Mouse (Mus musculus) C2C12 (cell line): ENCODE measurements around the gene Stk17b. TPM values are rescaled to one million over a fixed set of nuclear protein-coding genes. Genes with fewer than 3 reads are reported as not detected.
"Not testable (repeated sequence)": the region's sequence is repeated elsewhere in the genome, so short reads cannot be mapped to it uniquely, and the experiment has no call there.

Experiments used
- H3K27me3 ChIP-seq: one replicate; pipeline ENCODE4 v1.6.1; 2011; ENCODE audit not compliant: control insufficient read depth, insufficient read depth, insufficient read length
- H3K36me3 ChIP-seq: one replicate; pipeline ENCODE4 v1.6.1; 2011; ENCODE audit not compliant: control insufficient read depth, insufficient read depth
- H3K4me3 ChIP-seq: one replicate; pipeline ENCODE4 v1.5.1; 2011; ENCODE audit warnings: mild to moderate bottlenecking, control low read depth; ENCODE audit not compliant: poor library complexity, insufficient read depth, severe bottlenecking
- H3K79me2 ChIP-seq: one replicate; pipeline ENCODE4 v1.6.1; 2011; ENCODE audit not compliant: control insufficient read depth, insufficient read depth
- H3K79me3 ChIP-seq: one replicate; pipeline ENCODE4 v1.6.1; 2011; ENCODE audit warnings: low read depth, control low read depth
- H3ac ChIP-seq: one replicate; pipeline ENCODE3; 2011; ENCODE audit warnings: low read depth; ENCODE audit not compliant: control insufficient read depth, insufficient read length
- CEBPB ChIP-seq: IDR thresholded peaks from one replicate; pipeline ENCODE4 v1.6.1; 2011; ENCODE audit warnings: low read depth, mild to moderate bottlenecking, control low read depth, moderate library complexity
- CTCF ChIP-seq: IDR thresholded peaks from one replicate; pipeline ENCODE4 v1.5.1; 2011; ENCODE audit not compliant: control insufficient read depth, insufficient read depth, insufficient read length
- FOSL1 ChIP-seq: IDR thresholded peaks from one replicate; pipeline ENCODE4 v1.8.0; 2011; ENCODE audit warnings: mild to moderate bottlenecking, low read length; ENCODE audit not compliant: poor library complexity, insufficient read depth, severe bottlenecking
- MAX ChIP-seq: IDR thresholded peaks from one replicate; pipeline ENCODE4 v1.6.1; 2011; ENCODE audit warnings: mild to moderate bottlenecking, control low read depth
- MYOD1 ChIP-seq: IDR thresholded peaks from one replicate; pipeline ENCODE4 v1.6.1; 2011; ENCODE audit warnings: low read depth; ENCODE audit not compliant: control insufficient read depth, insufficient read length
- MYOG ChIP-seq: IDR thresholded peaks from one replicate; pipeline ENCODE4 v1.6.1; 2011; ENCODE audit not compliant: control insufficient read depth, insufficient read length; ENCODE audit errors: extremely low read depth
- USF1 ChIP-seq: IDR thresholded peaks from one replicate; pipeline ENCODE4 v1.6.1; 2011; ENCODE audit warnings: low read depth, mild to moderate bottlenecking, control low read depth, moderate library complexity
- polyA plus RNA-seq: library from polyadenylated mRNA; unstranded; fragments of >200 nt; fragmentation: generic; extraction: Trizol; gene quantifications from one replicate; pipeline ENCODE4 v1.2.1, GENCODE M21; 2012; ENCODE audit warnings: missing spikeins

Stk17b gene
- polyA plus RNA-seq, 1 experiment = 7.3 TPM

DNA sequence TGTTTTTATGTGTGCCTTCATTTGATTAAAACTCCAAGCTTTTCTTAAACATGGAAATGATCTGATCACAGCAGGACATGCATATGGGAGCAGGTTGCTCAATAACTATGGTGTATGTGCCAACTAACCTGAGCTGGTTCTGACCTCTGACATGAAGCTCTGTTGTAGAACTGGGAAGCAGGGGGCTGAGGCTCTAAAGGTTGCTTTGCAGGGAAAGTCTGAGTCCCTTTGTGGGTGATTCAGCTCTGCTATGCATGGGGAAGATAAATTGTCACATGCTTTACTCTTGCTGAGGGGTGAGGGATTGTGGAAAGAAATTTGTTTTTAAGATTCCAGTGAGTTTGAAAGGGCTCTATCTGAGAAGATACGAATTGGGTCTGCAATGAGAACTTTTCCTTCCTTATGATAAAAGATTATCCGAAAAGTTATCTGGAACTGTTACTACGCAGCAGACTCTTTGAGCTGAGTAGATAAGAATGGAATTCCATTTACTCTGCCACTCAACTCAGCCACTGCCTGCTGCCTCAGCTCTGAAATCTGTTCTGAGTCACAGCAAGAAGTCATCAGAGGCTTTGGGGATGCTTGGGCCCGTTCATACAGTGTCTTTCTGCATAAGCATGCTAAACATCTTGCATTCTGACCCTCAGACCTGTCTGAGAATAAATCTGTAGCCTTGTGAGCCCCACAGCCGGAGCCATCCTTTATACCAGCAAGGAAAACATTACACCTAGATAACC, 56.4 kb downstream of the Stk17b start:
- no peaks in the 10 kb centered on the region for H3K79me3 ChIP-seq
- H3K36me3 ChIP-seq = no peaks in the 10 kb centered on the region
- H3K79me2 ChIP-seq = no peaks in the 10 kb centered on the region
- H3K4me3 ChIP-seq = no peak overlapping the region
- H3K27me3 ChIP-seq = no peaks in the 10 kb centered on the region
- no peak overlapping the region for H3ac ChIP-seq
- TF ChIP-seq CTCF = no peak
- TF ChIP-seq CEBPB = no peak
- TF ChIP-seq MYOD1 = no peak
- TF ChIP-seq MAX = no peak
- TF ChIP-seq USF1 = no peak
- TF ChIP-seq FOSL1 = no peak
- no peak for TF ChIP-seq MYOG

GRCm38 (mm10) chr1:53726883-53727282, 58.1 kb downstream of the Stk17b start:
- H3K36me3 ChIP-seq = no peaks in the 10 kb centered on the region
- H3K79me3 ChIP-seq = no peaks in the 10 kb centered on the region
- no peak overlapping the region for H3ac ChIP-seq
- no peaks in the 10 kb centered on the region for H3K79me2 ChIP-seq
- no peaks in the 10 kb centered on the region for H3K27me3 ChIP-seq
- TF ChIP-seq MYOD1 (no peak), CTCF (no peak), USF1 (no peak), CEBPB (peak; percentile 51), MAX (no peak)
- no peak overlapping the region for H3K4me3 ChIP-seq

- Histone ChIP-seq H3K36me3 (no peaks in the 10 kb centered on the region), H3K27me3 (no peaks in the 10 kb centered on the region), H3K79me2 (no peaks in the 10 kb centered on the region), H3K79me3 (no peaks in the 10 kb centered on the region), H3K4me3 (no peak overlapping the region), H3ac (no peak overlapping the region)
- no peak for TF ChIP-seq MAX
- no peak for TF ChIP-seq CEBPB
- TF ChIP-seq MYOG = no peak
- TF ChIP-seq FOSL1 = peak; percentile 15
Measured at GRCm38 (mm10) chr1:53721353-53721752, 63.7 kb downstream of the Stk17b start.

- Histone ChIP-seq H3ac (no peak overlapping the region), H3K79me3 (no peaks in the 10 kb centered on the region), H3K36me3 (no peaks in the 10 kb centered on the region), H3K4me3 (no peak overlapping the region), H3K79me2 (no peaks in the 10 kb centered on the region), H3K27me3 (no peaks in the 10 kb centered on the region)
- TF ChIP-seq MYOG (no peak), FOSL1 (no peak), USF1 (peak; percentile 40)
Measured at GRCm38 (mm10) chr1:53720601-53721351, 64.2 kb downstream of the Stk17b start.

- TF ChIP-seq USF1 (no peak), MAX (no peak), MYOG (no peak), CEBPB (no peak), CTCF (no peak), MYOD1 (no peak), FOSL1 (no peak)
- Histone ChIP-seq H3K79me2 (no peaks in the 10 kb centered on the region), H3K4me3 (no peak overlapping the region), H3ac (no peak overlapping the region), H3K36me3 (no peaks in the 10 kb centered on the region), H3K79me3 (no peaks in the 10 kb centered on the region), H3K27me3 (no peaks in the 10 kb centered on the region)
Measured at GRCm38 (mm10) chr1:53715966-53716515, 69.0 kb downstream of the Stk17b start.

- Histone ChIP-seq H3K79me2 (no peaks in the 10 kb centered on the region), H3ac (no peak overlapping the region), H3K4me3 (no peak overlapping the region), H3K27me3 (no peaks in the 10 kb centered on the region), H3K79me3 (no peaks in the 10 kb centered on the region), H3K36me3 (no peaks in the 10 kb centered on the region)
- no peak for TF ChIP-seq USF1
- TF ChIP-seq CTCF = peak; percentile 20
Measured at GRCm38 (mm10) chr1:53715446-53715845, 69.6 kb downstream of the Stk17b start.

DNA sequence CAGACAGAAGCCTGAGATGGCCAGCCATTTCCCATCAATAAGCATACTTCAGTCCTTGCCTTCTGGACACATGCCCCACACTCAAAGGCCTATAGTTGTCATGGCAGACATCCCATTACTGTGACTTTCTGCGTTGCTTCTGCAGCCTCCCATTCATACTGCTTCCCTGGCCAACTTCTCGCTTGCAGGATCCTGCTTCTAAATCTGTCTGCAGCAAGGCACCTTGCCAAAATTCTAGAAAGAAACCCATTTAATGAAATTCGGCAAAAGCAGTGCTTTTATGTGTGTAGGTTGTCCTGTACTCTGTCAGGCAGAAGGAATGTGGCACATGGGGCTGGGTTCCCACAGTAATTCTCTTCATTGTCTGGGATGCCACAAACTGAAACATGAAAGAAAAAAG, 71.6 kb downstream of the Stk17b start:
- not testable (repeated sequence) for H3K79me2 ChIP-seq, H3K36me3 ChIP-seq, H3K4me3 ChIP-seq, H3K79me3 ChIP-seq, H3ac ChIP-seq, H3K27me3 ChIP-seq
